Comparison of ENCODE assay signal across 15 mouse cellular contexts in the genomic region with DNA sequence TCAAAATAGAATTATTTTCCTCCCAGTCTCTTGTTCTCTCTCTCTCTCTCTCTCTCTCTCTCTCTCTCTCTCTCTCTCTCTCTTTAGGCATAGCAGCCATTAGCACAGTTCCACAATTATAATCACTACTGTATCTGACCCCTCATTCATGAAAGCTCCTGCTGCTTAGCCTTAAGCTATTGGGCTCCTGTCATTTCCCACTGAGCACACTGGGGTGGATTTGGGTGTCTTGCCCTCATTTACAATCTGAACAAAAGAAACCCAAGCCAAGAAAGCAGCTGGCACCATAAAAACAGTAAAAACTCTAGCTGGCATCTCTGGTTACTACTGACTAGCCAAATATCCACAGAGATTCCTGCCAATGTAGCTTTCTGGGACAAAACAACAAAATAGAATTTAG.
A peak's percentile ranks its signal among the peaks of the same experiment; 100 is the strongest.
DNase-seq lines count a peak whose midpoint lies in the region; ATAC-seq lines count a peak whose summit lies in the region.
"Had no signal": no experiment of that assay in that cellular context is flagged by ENCODE, and none has a peak within 500 bp of the region (broad histone marks: within the 10 kb centered on the region; RNA-seq: fewer than 3 reads in every experiment).

No protein-coding gene starts in this region.

- H3K4me2 ChIP-seq in forebrain, embryonic 15.5 days (replicated peaks) = no peak overlapping the region
- no peak overlapping the region for H3K4me2 ChIP-seq in neural tube, embryonic 11.5 days (ENCODE audit: low read depth)
- H3K4me2 ChIP-seq in hindbrain, embryonic 14.5 days (replicated peaks) = no peak overlapping the region
- H3K4me2 ChIP-seq: heart, embryonic 15.5 days; liver, embryonic 12.5 days; midbrain, embryonic 12.5 days had no signal

- intact Hi-C loops in heart, postnatal 10 days (cut with DNase I) = no loop called here

- peak; percentile 99 for ATAC-seq in forebrain, embryonic 15.5 days (replicated peaks)
- ATAC-seq in neural tube, embryonic 11.5 days (ENCODE audit: insufficient read depth, low FRiP score, low TSS enrichment) = no peak
- peak; percentile 79; the same call in 1 of the 2 replicates for ATAC-seq in hindbrain, embryonic 14.5 days (ENCODE audit: low FRiP score)
- ATAC-seq: activated CD4-positive, CD25-positive, alpha-beta regulatory T cell, adult 4 months; liver, embryonic 12.5 days; lung, postnatal 0 days had no signal

- no peak overlapping the region for H3K9ac ChIP-seq in forebrain, embryonic 15.5 days (replicated peaks)
- H3K9ac ChIP-seq in neural tube, embryonic 11.5 days (ENCODE audit: low read length) = no peak overlapping the region
- no peak overlapping the region for H3K9ac ChIP-seq in hindbrain, embryonic 14.5 days
- H3K9ac ChIP-seq: heart, embryonic 15.5 days; liver, embryonic 12.5 days; midbrain, embryonic 12.5 days had no signal

- H3K4me1 ChIP-seq in forebrain, embryonic 15.5 days = peaks cover 10% of the 10 kb centered on the region; the same call in 1 of the 2 replicates
- H3K4me1 ChIP-seq in forebrain, embryonic 10.5 days = no peaks in the 10 kb centered on the region
- H3K4me1 ChIP-seq in neural tube, embryonic 11.5 days (ENCODE audit: control insufficient read depth, insufficient read depth, low read length) = no peaks in the 10 kb centered on the region
- H3K4me1 ChIP-seq in hindbrain, embryonic 14.5 days (replicated peaks; ENCODE audit: control insufficient read depth, insufficient read depth, low read length) = no peaks in the 10 kb centered on the region; the same call in 1 of the 2 replicates
- H3K4me1 ChIP-seq: heart, embryonic 15.5 days; liver, embryonic 12.5 days; midbrain, embryonic 12.5 days had no signal

- H3K36me3 ChIP-seq in forebrain, embryonic 15.5 days = no peaks in the 10 kb centered on the region
- H3K36me3 ChIP-seq in forebrain, embryonic 10.5 days (replicated peaks) = no peaks in the 10 kb centered on the region
- no peaks in the 10 kb centered on the region for H3K36me3 ChIP-seq in neural tube, embryonic 11.5 days (ENCODE audit: control insufficient read depth, insufficient read depth, low read length)
- H3K36me3 ChIP-seq in hindbrain, embryonic 14.5 days (replicated peaks; ENCODE audit: control insufficient read depth, insufficient read depth) = no peaks in the 10 kb centered on the region
- H3K36me3 ChIP-seq: heart, embryonic 15.5 days; liver, embryonic 12.5 days; midbrain, embryonic 12.5 days had no signal

- H3K27me3 ChIP-seq in forebrain, embryonic 15.5 days = no peaks in the 10 kb centered on the region
- no peaks in the 10 kb centered on the region for H3K27me3 ChIP-seq in forebrain, embryonic 10.5 days (ENCODE audit: poor library complexity, severe bottlenecking)
- H3K27me3 ChIP-seq in neural tube, embryonic 11.5 days (ENCODE audit: control insufficient read depth, insufficient read depth, low read length) = no peaks in the 10 kb centered on the region
- H3K27me3 ChIP-seq in hindbrain, embryonic 14.5 days (ENCODE audit: control insufficient read depth, insufficient read depth, low read length) = no peaks in the 10 kb centered on the region
- H3K27me3 ChIP-seq: heart, embryonic 15.5 days; liver, embryonic 12.5 days; midbrain, embryonic 12.5 days had no signal

- H3K27ac ChIP-seq in forebrain, embryonic 15.5 days (replicated peaks) = no peak overlapping the region
- no peak overlapping the region for H3K27ac ChIP-seq in forebrain, embryonic 10.5 days
- H3K27ac ChIP-seq in neural tube, embryonic 11.5 days (ENCODE audit: low read depth, low read length) = no peak overlapping the region
- no peak overlapping the region for H3K27ac ChIP-seq in hindbrain, embryonic 14.5 days
- H3K27ac ChIP-seq: heart, embryonic 15.5 days; liver, embryonic 12.5 days; midbrain, embryonic 12.5 days had no signal

- no peak overlapping the region for H3K4me3 ChIP-seq in forebrain, embryonic 15.5 days
- no peak overlapping the region for H3K4me3 ChIP-seq in forebrain, embryonic 10.5 days
- H3K4me3 ChIP-seq in neural tube, embryonic 11.5 days (ENCODE audit: low read depth, low read length) = no peak overlapping the region
- no peak overlapping the region for H3K4me3 ChIP-seq in hindbrain, embryonic 14.5 days (replicated peaks; ENCODE audit: low read length)
- H3K4me3 ChIP-seq: heart, embryonic 15.5 days; liver, embryonic 12.5 days; midbrain, embryonic 12.5 days had no signal

- no peak for DNase-seq in forebrain, embryonic 10.5 days (ENCODE audit: extremely low spot score, low spot score)
- DNase-seq in neural tube, embryonic 11.5 days (ENCODE audit: low spot score) = peak; percentile 9
- no peak for DNase-seq in neural tube, embryonic 10.5 days (ENCODE audit: extremely low spot score, low spot score)
- no peak for DNase-seq in hindbrain, embryonic 14.5 days (ENCODE audit: low spot score)
- peak; percentile 5 for DNase-seq in retina, postnatal 7 days (ENCODE audit: low read depth, low spot score)
- DNase-seq in lung, postnatal 36 days = no peak
- DNase-seq in heart, postnatal 10 days = no peak
- DNase-seq: gastrocnemius, postnatal 25 days; kidney, postnatal 25 days had no signal

- H3K9me3 ChIP-seq in forebrain, embryonic 15.5 days = no peaks in the 10 kb centered on the region
- H3K9me3 ChIP-seq in forebrain, embryonic 10.5 days = no peaks in the 10 kb centered on the region
- no peaks in the 10 kb centered on the region for H3K9me3 ChIP-seq in neural tube, embryonic 11.5 days (ENCODE audit: control insufficient read depth, low read length)
- H3K9me3 ChIP-seq in hindbrain, embryonic 14.5 days (ENCODE audit: control insufficient read depth, low read length) = no peaks in the 10 kb centered on the region
- H3K9me3 ChIP-seq: heart, embryonic 15.5 days; liver, embryonic 12.5 days; midbrain, embryonic 12.5 days had no signal

Comparison
In these comparisons a context has a peak if more than half of its experiments do, and no peak if none do; other contexts are left out.
1. DNase-seq: peak in neural tube, embryonic 11.5 days (single experiment) and retina, postnatal 7 days (single experiment); none in forebrain, embryonic 10.5 days (single experiment), neural tube, embryonic 10.5 days (single experiment), hindbrain, embryonic 14.5 days (single experiment), lung, postnatal 36 days (single experiment) and heart, postnatal 10 days (0 of 2).